Mouse (Mus musculus) forelimb bud, embryonic 11.5 days (tissue): ENCODE results near the gene Kcnv2.

Source experiments
- DNase-seq: peaks from one replicate; pipeline ENCODE4 v3.0.0-alpha.2; 2012; ENCODE audit warnings: low read depth, low spot score

Kcnv2 gene

GRCm38 (mm10) chr19:27364521-27364931, 42.1 kb downstream of the Kcnv2 start:
- DNase-seq, result peak; percentile 46

DNA sequence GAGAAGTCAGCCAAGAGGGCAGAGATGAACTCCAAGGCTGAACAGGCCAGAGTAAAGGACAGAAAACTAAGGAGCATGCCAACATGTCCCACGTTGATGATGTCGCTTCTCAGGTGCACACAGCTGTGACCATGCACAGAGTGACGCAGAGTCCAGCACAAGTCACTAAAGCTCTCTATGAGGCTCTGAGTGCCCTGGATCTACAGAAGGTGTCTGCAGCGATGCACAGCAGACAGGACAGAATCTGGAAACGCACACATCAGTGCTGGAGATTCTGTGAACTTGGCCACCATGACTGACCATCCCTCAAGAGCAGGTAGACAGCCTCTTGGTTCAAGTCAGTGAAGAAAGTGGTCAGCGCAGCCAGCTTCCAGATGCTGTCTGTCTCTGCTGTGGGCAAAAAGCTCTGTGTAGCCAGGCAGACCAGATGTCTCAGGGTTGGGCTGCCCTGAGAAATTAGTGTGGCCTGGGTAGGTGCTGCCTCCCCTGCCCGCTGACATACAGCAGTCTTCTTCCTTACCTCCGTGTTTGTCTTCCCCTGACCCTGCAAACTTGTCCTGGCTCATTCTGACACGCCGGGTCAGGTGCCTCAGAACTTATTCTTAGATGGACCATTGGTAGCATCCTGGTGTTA, 43.8 kb downstream of the Kcnv2 start:
- DNase-seq, result no peak

GRCm38 (mm10) chr19:27369461-27370135, 47.2 kb downstream of the Kcnv2 start:
- no peak for DNase-seq

DNA sequence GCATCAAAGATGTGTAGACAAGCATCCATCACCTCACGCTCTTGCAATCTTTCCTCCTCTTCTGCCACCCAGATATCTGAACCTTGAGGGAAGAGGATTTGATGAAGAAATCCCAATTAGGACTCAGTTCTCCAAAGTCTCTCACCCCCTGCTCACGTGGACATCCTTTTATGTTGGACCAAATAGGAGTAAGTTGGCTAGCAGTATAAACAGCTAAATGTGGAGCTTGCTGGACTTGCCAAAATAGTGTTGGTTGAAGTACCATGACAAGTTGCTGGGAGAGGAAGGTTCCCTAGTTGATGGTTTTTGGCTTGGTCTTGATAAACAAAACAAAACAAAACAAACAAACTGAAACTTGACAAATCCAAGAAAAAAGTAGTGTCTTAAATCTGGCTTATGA, 47.8 kb downstream of the Kcnv2 start:
- no peak for DNase-seq

DNA sequence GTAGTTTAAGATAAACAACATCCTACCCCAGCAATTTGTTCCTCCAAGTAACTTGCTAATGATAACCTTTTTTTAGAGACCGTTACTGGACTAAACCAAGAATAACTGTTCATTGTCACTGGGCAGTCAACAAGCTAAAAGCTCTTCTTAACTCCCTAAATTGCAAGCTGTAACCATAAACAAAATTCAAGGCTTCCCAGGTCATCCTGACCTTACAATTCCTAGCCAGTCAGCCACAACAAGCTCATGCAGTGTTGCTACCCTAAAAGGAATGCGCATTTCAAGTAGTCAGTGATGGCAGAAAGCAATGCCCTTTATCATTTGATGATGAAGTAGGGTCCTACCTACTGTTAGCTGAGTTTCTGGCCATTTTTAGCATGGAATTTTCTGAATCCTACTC, 48.4 kb downstream of the Kcnv2 start:
- DNase-seq, result no peak

DNA sequence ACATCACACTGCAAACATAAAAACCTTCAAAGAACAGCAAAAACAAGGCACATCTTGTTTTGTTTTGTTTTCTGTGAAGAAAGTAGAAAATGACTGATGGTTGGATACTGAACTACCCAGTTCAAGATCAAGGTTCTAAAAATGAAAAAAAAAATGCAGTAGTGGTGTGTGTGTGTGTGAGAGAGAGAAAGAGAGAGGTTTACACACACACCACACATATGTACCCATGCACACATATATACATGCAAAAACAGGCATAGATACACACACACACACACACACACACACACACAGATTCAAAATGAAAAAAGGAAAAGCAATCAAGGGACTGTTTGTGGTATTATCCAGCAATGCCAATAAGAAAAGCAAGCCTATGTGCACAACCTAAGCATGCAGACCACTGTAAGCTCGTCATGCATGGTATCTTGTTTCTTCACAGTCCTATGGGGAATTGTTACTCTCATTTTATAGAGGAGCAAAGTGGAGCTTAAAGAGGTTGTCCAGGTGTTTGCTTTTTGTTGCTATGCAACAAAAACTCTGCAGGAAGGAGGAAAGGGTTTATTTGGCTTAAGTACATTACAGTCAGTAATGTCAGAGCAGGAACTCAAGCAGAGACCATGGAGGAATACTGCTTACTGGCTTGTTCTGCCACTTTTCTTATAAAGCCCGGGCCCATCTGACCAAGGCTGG, 57.5 kb downstream of the Kcnv2 start:
- DNase-seq, result peak; percentile 29

DNA sequence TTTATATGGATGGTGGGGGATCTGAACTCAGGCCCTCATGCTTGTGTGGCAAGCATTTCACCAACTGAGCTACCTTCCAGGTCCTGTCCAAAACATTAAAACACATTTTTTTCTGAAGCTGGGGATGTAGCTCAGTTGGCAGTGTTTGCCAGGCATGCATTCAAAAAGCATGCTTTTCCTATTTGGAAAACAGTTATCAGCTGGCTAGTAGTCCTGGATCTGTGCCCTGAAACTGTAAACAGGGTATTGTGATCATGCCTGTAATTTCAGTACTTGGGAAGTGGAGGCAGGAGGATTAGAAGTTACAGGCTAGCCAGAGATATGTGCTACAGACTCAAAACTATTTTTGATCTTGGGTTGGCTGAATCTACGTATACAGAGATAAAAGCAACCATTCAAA, 59.7 kb downstream of the Kcnv2 start:
- DNase-seq, result no peak

GRCm38 (mm10) chr19:27383266-27383665, 60.9 kb downstream of the Kcnv2 start:
- DNase-seq, result no peak

- no peak for DNase-seq
Measured at GRCm38 (mm10) chr19:27385304-27385703, 62.9 kb downstream of the Kcnv2 start.
